Mouse (Mus musculus): Measurements from ENCODE around the gene Gfod1.

The Gfod1 gene

DNA sequence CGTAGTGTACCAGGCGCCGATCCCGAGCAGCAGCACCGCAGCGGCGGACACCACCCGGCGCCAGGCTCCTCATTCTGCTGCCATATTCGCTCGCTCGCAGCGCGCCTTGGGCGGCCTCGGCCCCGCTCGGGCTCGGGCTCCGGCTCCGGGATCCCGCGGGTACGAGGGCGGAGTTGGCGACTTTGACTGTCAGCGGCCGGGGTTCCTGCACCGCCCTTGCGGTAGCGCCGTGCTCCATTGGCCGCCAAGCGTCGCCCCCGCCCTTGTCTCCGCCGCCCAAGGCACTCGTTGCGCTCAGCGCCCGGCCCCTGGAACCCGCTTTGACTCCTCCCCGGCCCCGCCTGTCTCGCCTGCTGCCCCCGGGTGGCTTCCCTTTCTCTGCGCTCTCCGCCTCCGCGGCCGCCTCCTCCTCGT is at the start of gene Gfod1:
Gfod1 (minus strand) TSS at position 155 of the 414 bp plus-strand sequence.
- peak; percentile 86 for DNase-seq (ENCODE audit: low read depth, low spot score)

- DNase-seq (ENCODE audit: low read depth, low spot score): no peak
Measured at GRCm38 (mm10) chr13:43353356-43353755, 49.4 kb upstream of the Gfod1 start.

- DNase-seq (ENCODE audit: low read depth, low spot score): no peak
Measured at GRCm38 (mm10) chr13:43350489-43351169, 46.7 kb upstream of the Gfod1 start.

DNA sequence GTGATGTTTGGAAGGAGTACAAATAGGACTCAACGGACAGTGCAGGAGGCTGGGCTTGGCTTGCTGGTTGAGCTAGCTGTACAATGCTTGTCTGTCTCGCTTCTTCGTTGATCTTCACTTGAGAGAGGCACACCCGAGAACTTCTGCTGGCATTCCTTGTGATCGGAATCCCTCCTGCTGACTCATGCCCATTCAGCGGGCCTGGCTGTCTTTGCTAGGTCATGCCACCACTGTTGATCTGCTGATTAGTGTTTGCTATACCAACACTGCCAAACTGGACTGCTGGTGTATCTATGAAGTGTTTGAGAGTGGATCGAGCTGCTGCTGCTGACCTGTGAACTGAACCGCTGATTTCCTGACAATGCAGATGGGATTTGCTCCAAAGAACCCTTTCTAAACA is 45.4 kb upstream of the Gfod1 start:
- no peak for DNase-seq (ENCODE audit: low read depth, low spot score)

- no peak for DNase-seq (ENCODE audit: low read depth, low spot score)
Measured at GRCm38 (mm10) chr13:43346825-43347224, 42.9 kb upstream of the Gfod1 start.

- DNase-seq (ENCODE audit: low read depth, low spot score): no peak
Measured at GRCm38 (mm10) chr13:43338632-43339031, 34.7 kb upstream of the Gfod1 start.

GRCm38 (mm10) chr13:43338001-43338400 is 34.0 kb upstream of the Gfod1 start:
- no peak for DNase-seq (ENCODE audit: low read depth, low spot score)

DNA sequence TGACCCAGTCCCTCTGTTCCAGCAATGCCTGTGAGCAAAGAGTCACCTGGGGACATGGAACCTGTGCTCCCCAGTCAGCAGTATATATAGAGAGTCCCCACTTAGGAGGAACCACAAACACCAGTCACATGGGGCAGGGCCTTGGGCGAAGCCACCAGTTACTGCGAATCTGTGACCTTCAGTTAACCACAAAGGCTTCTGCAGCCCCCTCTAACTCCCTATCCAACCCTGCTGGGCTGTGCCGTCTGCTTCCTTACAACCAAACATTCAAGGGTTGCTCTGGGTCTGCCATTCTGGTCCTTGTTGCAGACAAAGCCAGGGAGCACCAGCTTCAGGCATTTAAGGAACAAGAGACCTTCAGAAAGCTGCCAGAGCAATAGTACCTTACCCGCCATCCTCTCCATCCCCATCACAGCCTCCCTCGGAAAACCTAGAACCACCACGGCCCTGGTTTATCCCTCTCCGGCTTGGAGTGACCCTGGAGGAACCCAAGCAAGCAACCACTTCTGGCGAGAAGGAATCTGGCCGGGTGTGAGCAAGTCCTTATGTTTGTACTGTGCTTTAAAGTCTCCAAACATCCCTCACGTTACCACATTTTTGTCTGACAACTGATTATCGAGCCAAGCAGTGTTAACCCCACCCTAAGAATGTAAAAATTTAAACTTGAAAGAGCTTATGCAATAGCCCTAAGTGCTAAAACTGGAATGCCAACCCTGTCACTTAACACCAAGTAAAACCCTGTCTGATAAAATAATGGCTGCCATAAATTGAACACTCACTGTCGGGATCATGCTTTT is 32.7 kb upstream of the Gfod1 start:
- no peak for DNase-seq (ENCODE audit: low read depth, low spot score)

DNA sequence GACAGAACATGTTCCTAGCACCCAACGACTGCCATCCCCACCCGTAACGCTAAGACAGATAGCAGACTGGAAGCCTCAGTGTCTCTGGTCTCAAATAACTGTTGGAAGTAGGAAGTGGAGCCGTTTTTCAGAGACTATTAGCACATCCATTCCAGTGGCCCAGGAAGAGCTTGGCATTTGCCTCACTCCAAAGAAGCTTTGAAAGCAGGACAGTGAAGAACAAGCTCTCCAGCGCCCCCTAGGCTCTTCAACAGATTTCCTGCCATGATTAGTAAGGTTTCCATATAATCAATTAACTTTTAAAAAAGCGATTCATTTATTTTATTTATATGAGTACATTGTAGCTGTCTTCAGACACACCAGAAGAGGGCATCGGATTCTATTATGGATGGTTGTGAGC is 28.6 kb upstream of the Gfod1 start:
- DNase-seq (ENCODE audit: low read depth, low spot score): peak; percentile 80

DNA sequence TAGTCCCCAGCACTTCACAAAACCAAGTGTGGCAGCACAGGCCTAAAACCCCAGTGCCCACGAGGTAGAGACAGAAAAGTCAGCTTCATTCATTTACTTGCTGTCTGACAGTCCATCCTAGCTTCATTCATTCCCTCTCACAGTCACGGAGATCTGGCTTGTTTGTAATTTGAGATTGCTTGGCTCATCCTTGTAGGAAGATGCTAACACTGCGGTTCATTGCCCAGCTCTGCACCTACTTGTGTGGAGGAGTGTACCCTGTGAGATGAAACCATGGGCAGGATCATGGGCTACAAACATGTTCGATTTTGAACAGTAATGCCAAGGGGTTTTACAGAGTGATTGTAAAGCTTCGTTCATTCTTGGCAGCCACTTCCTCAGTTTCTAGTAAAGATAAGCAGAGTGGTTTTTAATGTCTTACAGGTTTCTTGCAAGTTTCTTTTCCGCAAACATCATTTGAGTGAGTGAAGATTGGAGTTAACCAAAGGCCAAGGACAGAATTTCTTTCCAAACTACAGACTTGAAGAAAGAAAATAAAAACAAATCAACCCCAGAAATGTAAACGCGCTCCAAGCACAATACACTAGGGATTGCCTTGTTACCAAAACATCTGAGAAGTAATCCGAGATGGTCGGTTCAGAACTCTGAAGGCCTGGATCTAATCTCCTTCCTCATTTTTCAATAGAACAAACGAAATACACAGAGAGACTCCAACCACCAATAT is 27.9 kb upstream of the Gfod1 start:
- no peak for DNase-seq (ENCODE audit: low read depth, low spot score)

DNA sequence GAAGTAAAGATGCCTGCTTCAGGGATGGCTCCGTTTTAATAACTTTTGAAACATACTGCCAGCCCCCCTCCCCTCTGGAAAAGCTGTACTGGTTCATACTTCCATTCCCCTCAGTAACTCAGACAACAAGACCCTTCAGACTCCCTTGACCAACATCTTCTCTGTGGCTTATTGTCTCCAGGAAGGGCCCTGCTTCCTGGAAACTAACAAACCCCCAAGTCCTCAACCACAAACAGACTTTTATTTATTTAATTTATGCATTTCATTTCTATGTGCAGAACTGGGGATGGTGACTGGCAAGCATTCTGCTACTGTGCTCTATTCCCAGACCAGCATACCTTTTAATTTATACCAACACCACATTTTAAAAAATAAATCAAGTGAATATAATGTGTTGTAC is 21.5 kb upstream of the Gfod1 start:
- DNase-seq (ENCODE audit: low read depth, low spot score): no peak

GRCm38 (mm10) chr13:43321492-43321891 is 17.5 kb upstream of the Gfod1 start:
- no peak for DNase-seq (ENCODE audit: low read depth, low spot score)

DNA sequence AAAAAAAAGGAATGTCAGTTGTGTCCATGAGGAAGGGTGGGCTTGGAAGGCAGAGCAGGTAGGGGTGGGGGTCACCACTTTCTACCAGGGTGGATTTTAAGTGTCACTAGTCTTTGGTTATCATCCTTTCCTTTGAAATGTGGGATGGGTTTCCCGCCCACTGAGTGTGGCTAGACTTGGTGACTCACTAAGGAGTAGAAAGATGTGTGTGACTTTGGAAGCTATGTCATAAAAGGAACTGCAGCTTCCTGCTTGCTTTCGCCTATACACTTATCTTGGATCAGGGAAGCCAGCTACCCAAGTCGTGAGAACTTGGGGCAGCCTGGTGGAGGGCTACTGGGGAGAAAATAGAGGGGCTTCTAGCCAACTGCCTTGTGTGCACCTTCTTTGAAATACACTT is 15.4 kb upstream of the Gfod1 start:
- DNase-seq (ENCODE audit: low read depth, low spot score): no peak

- no peak for DNase-seq (ENCODE audit: low read depth, low spot score)
Measured at GRCm38 (mm10) chr13:43317411-43317810, 13.4 kb upstream of the Gfod1 start.

- no peak for DNase-seq (ENCODE audit: low read depth, low spot score)
Measured at GRCm38 (mm10) chr13:43305181-43305924, 1.4 kb upstream of the Gfod1 start.

DNA sequence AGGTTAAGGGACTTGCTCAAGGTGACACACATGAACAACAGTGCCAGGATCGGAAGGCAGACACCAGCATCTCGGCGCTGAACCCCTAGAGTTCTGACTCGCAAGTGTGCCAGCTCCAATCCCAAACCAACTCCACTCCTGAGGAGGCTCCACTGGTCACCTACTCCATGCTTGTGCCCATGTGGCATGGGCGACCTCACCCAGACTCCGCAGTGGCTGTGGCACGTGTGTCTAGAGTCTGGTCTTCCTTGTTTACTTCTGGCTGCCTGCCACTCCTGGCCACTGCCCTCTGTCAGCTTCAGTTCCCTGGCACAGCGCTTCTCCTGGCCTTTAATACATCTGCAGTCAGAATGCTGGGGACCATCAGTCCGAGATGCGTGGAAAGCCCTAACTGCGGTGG is 728 bp upstream of the Gfod1 start:
- DNase-seq (ENCODE audit: low read depth, low spot score): no peak

DNA sequence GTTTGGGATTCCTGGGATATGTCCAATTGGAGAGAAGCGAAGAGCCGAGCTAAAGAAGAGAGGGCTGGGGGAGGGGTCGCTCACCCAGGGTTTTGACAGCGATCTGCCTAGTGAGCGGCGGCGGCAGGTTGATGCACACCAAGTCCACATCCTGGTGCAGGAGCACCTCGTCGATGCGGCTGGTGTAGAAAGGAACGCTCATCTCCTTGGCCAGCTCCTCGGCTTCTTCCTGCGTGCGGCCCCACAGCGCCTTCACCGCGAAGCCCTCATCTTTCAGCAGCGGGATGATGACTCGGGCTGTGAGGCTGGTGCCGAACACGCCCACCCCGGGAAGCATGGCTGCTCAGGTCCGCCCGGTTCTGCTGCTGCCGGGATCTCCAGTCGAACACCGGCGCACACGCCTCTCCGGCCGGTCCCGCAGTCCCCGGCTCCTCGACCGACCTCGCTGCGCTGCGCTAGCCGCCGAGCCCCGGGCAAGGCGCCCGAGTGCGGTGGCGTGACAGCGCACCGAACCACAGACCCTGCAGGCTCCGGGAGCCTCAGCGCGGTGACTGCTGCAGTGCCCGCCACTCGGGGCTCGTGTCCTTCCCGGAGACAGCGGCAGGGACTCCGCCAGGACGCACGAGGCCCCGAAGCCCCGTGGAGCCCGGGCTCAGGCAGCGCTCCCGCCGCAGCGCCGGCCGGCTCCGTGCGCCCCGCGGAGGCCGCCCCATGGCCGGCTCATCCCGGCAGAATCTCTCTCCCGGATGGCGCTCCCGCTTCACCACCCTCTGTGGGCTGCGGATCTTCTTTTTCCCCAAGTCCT is 609 bp downstream of the Gfod1 start:
- DNase-seq (ENCODE audit: low read depth, low spot score): peak; percentile 39

- DNase-seq (ENCODE audit: low read depth, low spot score): no peak
Measured at GRCm38 (mm10) chr13:43302651-43303160, 1.3 kb downstream of the Gfod1 start.

DNA sequence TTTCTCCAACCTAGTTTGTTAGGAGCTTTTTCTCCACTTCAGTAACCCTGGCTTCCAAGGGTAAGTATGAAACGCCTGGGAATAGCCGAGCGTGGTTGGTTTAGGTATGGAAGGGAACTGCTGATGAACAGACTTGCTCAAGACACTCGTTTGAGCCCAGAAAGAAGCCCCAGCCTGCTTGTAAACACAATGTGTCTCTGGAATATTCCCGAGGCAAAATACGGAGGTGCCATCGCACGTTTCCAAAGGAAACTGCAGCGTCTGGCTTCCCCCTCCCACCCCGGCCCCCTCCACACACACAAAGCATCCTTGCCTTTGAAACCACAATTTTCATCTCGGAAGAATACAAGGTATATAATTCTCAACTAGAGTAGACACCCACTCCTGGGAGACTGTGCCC is 1.7 kb downstream of the Gfod1 start:
- no peak for DNase-seq (ENCODE audit: low read depth, low spot score)

DNA sequence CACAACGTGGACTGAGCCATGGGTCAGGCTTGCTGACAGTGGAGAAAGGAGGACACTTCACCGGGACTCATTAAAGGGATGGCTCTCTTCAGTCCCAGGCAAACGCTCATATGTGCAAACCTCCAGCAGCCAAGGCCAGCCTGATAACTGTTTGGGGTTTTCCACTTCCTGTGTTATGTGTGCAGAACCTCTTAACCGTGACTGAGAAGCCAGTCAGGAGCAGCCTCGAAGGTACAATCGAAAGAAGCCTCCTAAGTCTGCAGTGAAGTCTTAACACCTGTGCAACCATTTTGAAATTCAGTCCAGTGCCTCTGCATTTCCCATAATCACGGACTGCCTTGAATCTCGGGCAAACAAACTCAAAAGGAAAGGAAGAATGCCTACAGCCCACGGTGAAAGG is 3.1 kb downstream of the Gfod1 start:
- no peak for DNase-seq (ENCODE audit: low read depth, low spot score)

DNA sequence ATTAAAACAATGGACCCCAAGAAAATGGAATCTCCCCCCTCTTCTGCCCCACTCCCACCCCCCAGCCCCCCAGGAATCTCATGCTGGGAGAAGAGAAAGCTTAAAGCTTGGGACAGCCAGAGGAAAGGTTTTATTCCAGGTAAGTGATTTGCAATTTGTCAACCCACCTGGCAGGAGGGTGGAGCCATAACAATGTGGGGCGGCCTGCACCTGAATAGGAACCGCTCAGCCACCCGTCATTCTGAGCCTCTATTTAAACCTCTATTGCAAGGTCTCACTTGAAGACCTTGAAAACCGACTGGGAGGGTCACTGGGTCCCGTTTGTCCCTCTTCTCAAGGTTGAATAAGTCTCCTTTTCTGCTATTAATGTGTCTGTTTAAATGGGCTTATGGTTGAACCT is 3.6 kb downstream of the Gfod1 start:
- DNase-seq (ENCODE audit: low read depth, low spot score): peak; percentile 45
